Mouse (Mus musculus) cerebellum, adult 2 months (tissue): ENCODE data around the gene Myo1e.

Experiments used
- CTCF ChIP-seq: fragments of 200-500 bp; IDR thresholded peaks from 2 replicates; pipeline ENCODE4 v1.5.1; 2011; ENCODE audit warnings: low read depth, mild to moderate bottlenecking, control low read depth, low read length, moderate library complexity, borderline replicate concordance; ENCODE audit not compliant: insufficient read depth
- POLR2A ChIP-seq: fragments of 200-500 bp; IDR thresholded peaks from 2 replicates; pipeline ENCODE4 v1.6.1; 2011; ENCODE audit warnings: low read length, control low read depth, borderline replicate concordance; ENCODE audit not compliant: insufficient read depth

DNA sequence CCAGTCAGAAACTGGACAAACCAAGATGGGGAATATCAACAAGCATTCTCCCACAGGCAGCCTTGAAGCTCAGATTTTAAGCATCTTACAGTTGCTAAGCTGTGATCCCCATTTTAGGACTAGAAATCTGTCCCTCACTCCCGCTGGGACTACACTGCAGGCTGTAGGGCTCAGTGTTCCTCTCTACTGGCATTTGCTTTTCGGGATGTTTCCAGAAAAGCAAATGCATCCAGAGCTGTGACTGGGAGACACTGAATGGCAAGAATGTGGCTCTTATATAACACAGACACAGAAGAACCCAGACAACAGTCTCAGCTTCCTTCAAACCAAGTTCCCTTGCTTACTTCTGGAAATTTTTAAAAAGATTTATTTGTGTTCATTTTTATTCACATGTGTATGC lies 158.8 kb downstream of the Myo1e start:
- TF ChIP-seq CTCF, result no peak
- no peak for TF ChIP-seq POLR2A
